Mouse (Mus musculus): ENCODE measurements around the gene C730034F03Rik.
A peak's percentile ranks its signal among the peaks of the same experiment; 100 is the strongest.
"Not testable (repeated sequence)": the region's sequence is repeated elsewhere in the genome, so short reads cannot be mapped to it uniquely, and the experiment has no call there.

C730034F03Rik gene

GRCm38 (mm10) chr15:89429352-89430221 lies at the start of gene C730034F03Rik, which contains the start of the genes Gm44502 and Chkb:
C730034F03Rik (plus strand) TSS chr15:89429589.
Gm44502 (minus strand) TSS chr15:89429696.
Chkb (minus strand) TSS chr15:89429908.
- DNase-seq (ENCODE audit: extremely low spot score) = peak; percentile 90

- no peak for DNase-seq (ENCODE audit: extremely low spot score)
Measured at GRCm38 (mm10) chr15:89384617-89385016, 44.8 kb upstream of the C730034F03Rik start, which contains the start of gene Klhdc7b. Klhdc7b (plus strand) TSS chr15:89384917.

GRCm38 (mm10) chr15:89387127-89387526 lies 42.3 kb upstream of the C730034F03Rik start:
- no peak for DNase-seq (ENCODE audit: extremely low spot score)

GRCm38 (mm10) chr15:89390081-89390480 lies 39.3 kb upstream of the C730034F03Rik start:
- DNase-seq (ENCODE audit: extremely low spot score) = no peak

GRCm38 (mm10) chr15:89396883-89397282 lies 32.5 kb upstream of the C730034F03Rik start:
- no peak for DNase-seq (ENCODE audit: extremely low spot score)

GRCm38 (mm10) chr15:89398146-89398545 lies 31.2 kb upstream of the C730034F03Rik start:
- no peak for DNase-seq (ENCODE audit: extremely low spot score)

GRCm38 (mm10) chr15:89399716-89400115 lies 29.7 kb upstream of the C730034F03Rik start:
- no peak for DNase-seq (ENCODE audit: extremely low spot score)

- no peak for DNase-seq (ENCODE audit: extremely low spot score)
Measured at GRCm38 (mm10) chr15:89402471-89402870, 26.9 kb upstream of the C730034F03Rik start.

GRCm38 (mm10) chr15:89404831-89405623 lies 24.4 kb upstream of the C730034F03Rik start:
- DNase-seq (ENCODE audit: extremely low spot score) = no peak

- no peak for DNase-seq (ENCODE audit: extremely low spot score)
Measured at GRCm38 (mm10) chr15:89406691-89407090, 22.7 kb upstream of the C730034F03Rik start.

- no peak for DNase-seq (ENCODE audit: extremely low spot score)
Measured at GRCm38 (mm10) chr15:89410118-89410517, 19.3 kb upstream of the C730034F03Rik start, which contains the start of gene Syce3. Syce3 (minus strand) TSS chr15:89410503.

- DNase-seq (ENCODE audit: extremely low spot score) = no peak
Measured at GRCm38 (mm10) chr15:89415282-89415681, 14.1 kb upstream of the C730034F03Rik start.

GRCm38 (mm10) chr15:89421938-89422337 lies 7.5 kb upstream of the C730034F03Rik start:
- DNase-seq (ENCODE audit: extremely low spot score) = no peak

- no peak for DNase-seq (ENCODE audit: extremely low spot score)
Measured at GRCm38 (mm10) chr15:89424621-89425020, 4.8 kb upstream of the C730034F03Rik start.

- DNase-seq (ENCODE audit: extremely low spot score) = peak; percentile 20
Measured at GRCm38 (mm10) chr15:89425711-89426121, 3.7 kb upstream of the C730034F03Rik start, which contains the start of gene Cpt1b. Cpt1b (minus strand) TSS chr15:89425863.

- no peak for DNase-seq (ENCODE audit: extremely low spot score)
Measured at GRCm38 (mm10) chr15:89426716-89427115, 2.7 kb upstream of the C730034F03Rik start.

GRCm38 (mm10) chr15:89428136-89428790 lies 1.1 kb upstream of the C730034F03Rik start:
- DNase-seq (ENCODE audit: extremely low spot score) = no peak

GRCm38 (mm10) chr15:89428821-89429351 lies 503 bp upstream of the C730034F03Rik start:
- no peak for DNase-seq (ENCODE audit: extremely low spot score)

- DNase-seq (ENCODE audit: extremely low spot score) = no peak
Measured at GRCm38 (mm10) chr15:89430341-89430740, 952 bp downstream of the C730034F03Rik start.

- DNase-seq (ENCODE audit: extremely low spot score) = not testable (repeated sequence)
Measured at GRCm38 (mm10) chr15:89430771-89431170, 1.4 kb downstream of the C730034F03Rik start.

- DNase-seq (ENCODE audit: extremely low spot score) = no peak
Measured at GRCm38 (mm10) chr15:89431271-89431670, 1.9 kb downstream of the C730034F03Rik start.

All from embryo, embryonic 9.5 days (tissue).